In genomic region chr17:24861785-24862184, GRCm38 (mm10) we compare ENCODE assay signal across 32 mouse cellular contexts. TPM values are rescaled to one million over a fixed set of nuclear protein-coding genes. Genes with fewer than 3 reads are reported as not detected.
"Had no signal": no experiment of that assay in that cellular context is flagged by ENCODE, and none has a peak within 500 bp of the region (broad histone marks: within the 10 kb centered on the region; RNA-seq: fewer than 3 reads in every experiment).

No protein-coding gene starts in this region.

- H3K4me3 ChIP-seq: embryonic facial prominence, embryonic 10.5 days; embryonic facial prominence, embryonic 12.5 days; embryonic facial prominence, embryonic 13.5 days; embryonic facial prominence, embryonic 15.5 days; erythroblast, embryonic 14.5 days; forebrain, embryonic 10.5 days; forebrain, embryonic 12.5 days; forebrain, embryonic 13.5 days; forebrain, embryonic 15.5 days; gastrocnemius, adult 2 months had no signal

- H3K4me1 ChIP-seq: embryonic facial prominence, embryonic 10.5 days; embryonic facial prominence, embryonic 12.5 days; embryonic facial prominence, embryonic 13.5 days; embryonic facial prominence, embryonic 15.5 days; forebrain, embryonic 10.5 days; forebrain, embryonic 12.5 days; forebrain, embryonic 13.5 days; forebrain, embryonic 15.5 days had no signal

- H3K9me3 ChIP-seq: embryonic facial prominence, embryonic 10.5 days; embryonic facial prominence, embryonic 12.5 days; embryonic facial prominence, embryonic 13.5 days; embryonic facial prominence, embryonic 15.5 days; forebrain, embryonic 10.5 days; forebrain, embryonic 12.5 days; forebrain, embryonic 13.5 days; forebrain, embryonic 15.5 days had no signal

- H3K27ac ChIP-seq: embryonic facial prominence, embryonic 10.5 days; embryonic facial prominence, embryonic 12.5 days; embryonic facial prominence, embryonic 13.5 days; embryonic facial prominence, embryonic 15.5 days; forebrain, embryonic 10.5 days; forebrain, embryonic 12.5 days; forebrain, embryonic 13.5 days; forebrain, embryonic 15.5 days; gastrocnemius, adult 2 months had no signal

- ATAC-seq: forebrain, embryonic 13.5 days; forebrain, embryonic 14.5 days; forebrain, embryonic 15.5 days; forebrain, embryonic 16.5 days; forebrain, postnatal 0 days had no signal

- DNase-seq: cerebellum, adult 18-20 months; cerebellum, adult 2 months; cerebellum, adult 8-10 months; cerebellum, adult 9-10 months; cerebellum, adult 9-11 months; cerebellum, postnatal 10 days; cerebellum, postnatal 14 days; cerebellum, postnatal 25 days; cerebellum, postnatal 36 days; embryo, embryonic 11 days; forebrain, postnatal 0 days; gastrocnemius, adult 2 months; gastrocnemius, postnatal 10 days; gastrocnemius, postnatal 14 days; gastrocnemius, postnatal 25 days; gastrocnemius, postnatal 36 days; heart, adult 18-20 months had no signal

- H3K9ac ChIP-seq: embryonic facial prominence, embryonic 12.5 days; embryonic facial prominence, embryonic 13.5 days; embryonic facial prominence, embryonic 15.5 days; forebrain, embryonic 12.5 days; forebrain, embryonic 13.5 days; forebrain, embryonic 15.5 days; forebrain, postnatal 0 days had no signal

- H3K4me2 ChIP-seq: embryonic facial prominence, embryonic 12.5 days; embryonic facial prominence, embryonic 13.5 days; embryonic facial prominence, embryonic 15.5 days; forebrain, embryonic 12.5 days; forebrain, embryonic 13.5 days; forebrain, embryonic 15.5 days had no signal

- H3K27me3 ChIP-seq: embryonic facial prominence, embryonic 12.5 days; embryonic facial prominence, embryonic 13.5 days; embryonic facial prominence, embryonic 15.5 days; forebrain, embryonic 12.5 days; forebrain, embryonic 13.5 days; forebrain, embryonic 15.5 days had no signal

RNA-seq across cellular contexts. Expression of gene Igfals, which starts 4.0 kb away (rescaled TPM):
- total RNA-seq: common myeloid progenitor, adult 5-6 weeks; granulocyte monocyte progenitor cell, adult 5-6 weeks had no signal
- polyA plus RNA-seq: cortical plate, adult 2 months; erythroblast, embryonic 14.5 days; forebrain, embryonic 11.5 days had no signal
